In the genomic region with DNA sequence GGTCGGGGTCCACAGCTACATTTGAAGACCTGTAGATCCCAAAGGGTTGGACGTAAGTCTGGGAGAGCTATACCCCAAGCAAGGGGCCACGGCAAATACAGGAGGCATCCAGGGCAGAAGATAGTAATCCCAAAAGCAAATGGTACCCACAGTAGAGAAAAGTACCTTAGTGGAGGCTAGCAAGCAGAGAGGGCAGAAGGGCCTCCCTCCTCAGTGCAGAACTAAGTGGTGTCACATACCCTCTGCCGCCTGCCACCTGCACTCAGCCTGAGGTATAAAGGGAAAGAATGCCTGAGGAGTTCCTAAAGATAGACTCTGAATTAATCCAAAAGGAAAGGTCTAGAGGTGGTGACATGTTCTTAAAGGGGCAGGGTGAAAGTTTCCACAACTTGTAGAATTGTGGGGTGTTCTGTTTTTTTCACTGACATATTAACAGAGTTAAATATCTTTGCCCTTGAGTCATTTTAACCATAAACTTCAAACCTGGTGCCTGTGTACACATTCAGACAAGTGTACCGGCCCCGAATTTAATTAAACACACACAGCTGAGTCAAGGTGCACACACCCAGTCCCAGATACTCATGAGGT, we compare ENCODE assay signal across 8 mouse cellular contexts. TPM values are rescaled to one million over a fixed set of nuclear protein-coding genes. Genes with fewer than 3 reads are reported as not detected.
DNase-seq lines count a peak whose midpoint lies in the region; ATAC-seq and TF ChIP-seq lines count a peak whose summit lies in the region.

No protein-coding gene starts in this region.

- no peak for ATAC-seq in heart, embryonic 14.5 days (ENCODE audit: insufficient number of reproducible peaks, insufficient read depth, low FRiP score, low read depth)
- ATAC-seq in limb, embryonic 14.5 days (ENCODE audit: low FRiP score, low read depth), result no peak

- no peak for TF ChIP-seq CTCF in layer of hippocampus, adult 2 months (conservative IDR thresholded peaks at IDR 0.05)

- peak overlapping the region; percentile 75 for H3K4me2 ChIP-seq in heart, embryonic 14.5 days (ENCODE audit: low read length)
- peak overlapping the region; percentile 72 for H3K4me2 ChIP-seq in limb, embryonic 14.5 days (replicated peaks; ENCODE audit: low read depth, low read length, severe bottlenecking)

- no peak overlapping the region for H3K4me3 ChIP-seq in layer of hippocampus, adult 2 months
- H3K4me3 ChIP-seq in heart, embryonic 14.5 days (ENCODE audit: control insufficient read depth in 1 of 2, insufficient read depth in 1 of 2, low read depth in 1 of 2, low read length in 2 of 2), result peak overlapping the region; percentile 2 to 7; a peak in 3 of 4 replicates
- no peak overlapping the region for H3K4me3 ChIP-seq in limb, embryonic 14.5 days (replicated peaks; ENCODE audit: low read length)

- peak overlapping the region; percentile 74 for H3K9ac ChIP-seq in heart, embryonic 14.5 days (ENCODE audit: low read length)
- H3K9ac ChIP-seq in limb, embryonic 14.5 days (ENCODE audit: low read depth, low read length, severe bottlenecking), result 0 out of 2 replicates have a peak overlapping the region, but pooled peaks have one; percentile 63

- no peak for DNase-seq in layer of hippocampus, adult 2 months (ENCODE audit: low spot score in 2 of 2)
- DNase-seq in layer of hippocampus, postnatal 14 days (ENCODE audit: low spot score in 2 of 2), result no peak
- DNase-seq in limb, embryonic 14.5 days (ENCODE audit: low spot score), result no peak
- peak; percentile 82 for DNase-seq in skeletal muscle tissue, adult 2 months (ENCODE audit: low read depth, low spot score)
- no peak for DNase-seq in cerebellum, postnatal 25 days
- DNase-seq in right cerebral cortex, postnatal 10 days (ENCODE audit: low spot score in 2 of 2), result no peak
- DNase-seq in retina, postnatal 1 day, result no peak

- H3K27me3 ChIP-seq in heart, embryonic 14.5 days (ENCODE audit: control insufficient read depth, insufficient read depth, low read length), result no peaks in the 10 kb centered on the region
- no peaks in the 10 kb centered on the region for H3K27me3 ChIP-seq in limb, embryonic 14.5 days (ENCODE audit: control insufficient read depth, insufficient read depth, low read length)

- no peaks in the 10 kb centered on the region for H3K9me3 ChIP-seq in heart, embryonic 14.5 days (ENCODE audit: control insufficient read depth, low read length)
- H3K9me3 ChIP-seq in limb, embryonic 14.5 days (ENCODE audit: control insufficient read depth, low read length), result no peaks in the 10 kb centered on the region

- H3K4me1 ChIP-seq in heart, embryonic 14.5 days (ENCODE audit: control insufficient read depth in 2 of 2, insufficient read depth in 2 of 2, low read length in 2 of 2), result peaks cover 20 to 26% of the 10 kb centered on the region in 2 experiments
- peaks cover 48% of the 10 kb centered on the region for H3K4me1 ChIP-seq in limb, embryonic 14.5 days (ENCODE audit: control insufficient read depth, insufficient read depth, low read length)

- no peaks in the 10 kb centered on the region for H3K36me3 ChIP-seq in heart, embryonic 14.5 days (ENCODE audit: control insufficient read depth, insufficient read depth, low read length)
- no peaks in the 10 kb centered on the region for H3K36me3 ChIP-seq in limb, embryonic 14.5 days (ENCODE audit: control insufficient read depth, insufficient read depth, low read length)

- H3K27ac ChIP-seq in layer of hippocampus, adult 2 months, result peak overlapping the region; percentile 90
- H3K27ac ChIP-seq in heart, embryonic 14.5 days (replicated peaks in 1 of 2; ENCODE audit: control insufficient read depth in 1 of 2, insufficient read depth in 1 of 2, low read depth in 2 of 2, low read length in 2 of 2), result peak overlapping the region; percentile 97 to 99
- peak overlapping the region; percentile 100 for H3K27ac ChIP-seq in limb, embryonic 14.5 days (replicated peaks; ENCODE audit: low read depth, low read length)

- TF ChIP-seq POLR2A in limb, embryonic 14.5 days (IDR thresholded peaks at IDR 0.05; ENCODE audit: borderline replicate concordance, extremely low read depth, insufficient read depth, insufficient read length), result no peak

- 43% methylated on average over 6 of the region's 6 CpGs for WGBS in heart, embryonic 14.5 days
- 52% methylated on average over 6 of the region's 6 CpGs for WGBS in limb, embryonic 14.5 days

RNA-seq across cellular contexts. Expression of gene Nedd4, which starts 21.0 kb away (rescaled TPM):
- total RNA-seq in layer of hippocampus, adult 2 months (2021), result 100 to 1,000 TPM; 298 to 301 TPM
- total RNA-seq in layer of hippocampus, postnatal 14 days (2021), result 100 to 1,000 TPM; 288 to 318 TPM
- 612 and 625 TPM in 2 replicates for polyA plus RNA-seq in heart, embryonic 14.5 days (2014; fragmentation: Nextera tagmentation; extraction: Ambion mirVana)
- polyA plus RNA-seq in limb, embryonic 14.5 days (2012; rRNA removed), result 783 and 859 TPM in 2 replicates
- 684 and 772 TPM in 2 replicates for polyA plus RNA-seq in limb, embryonic 14.5 days (2014; fragmentation: Nextera tagmentation; extraction: Ambion mirVana)

Comparison
In these comparisons a context has a peak if more than half of its experiments do, and no peak if none do; other contexts are left out.
1. H3K4me3 ChIP-seq: peak in heart, embryonic 14.5 days (2 of 2); none in layer of hippocampus, adult 2 months (single experiment) and limb, embryonic 14.5 days (single experiment).
2. Peak in every context shown above with its lines, with median percentiles within 50 percentile points of each other: H3K27ac ChIP-seq.